Mouse (Mus musculus) forebrain, embryonic 11.5 days (tissue): ENCODE measurements at regions not wholly inside any gene's neighbourhood (a gene's known extent, or its start where the extent isn't known, plus 50 kb on each side); places are given as distances from the start of the nearest gene placed in this dataset.

ENCODE experiments used
- ATAC-seq: fragments of 200-750 bp; cut with Nextera tagmentation; replicated peaks from 2 replicates; pipeline ENCODE4 v1.8.0; 2017; ENCODE audit warnings: moderate TSS enrichment; ENCODE audit not compliant: low FRiP score
- DNase-seq: peaks from one replicate; pipeline ENCODE4 v3.0.0-alpha.2; 2017; ENCODE audit warnings: low spot score
- H3K27ac ChIP-seq: fragments of 300-500 bp; sonication (generic); 2 replicates; pipeline ENCODE4 v1.5.1; 2014; ENCODE audit warnings: low read depth, low read length
- H3K27me3 ChIP-seq: fragments of 300-500 bp; sonication (generic); 2 replicates; pipeline ENCODE4 v1.6.1; 2014; ENCODE audit warnings: mild to moderate bottlenecking, low read length, mixed read lengths; ENCODE audit not compliant: control insufficient read depth, insufficient read depth
- H3K36me3 ChIP-seq: fragments of 300-500 bp; sonication (generic); 2 replicates; pipeline ENCODE4 v1.6.1; 2014; ENCODE audit warnings: mild to moderate bottlenecking, low read length, moderate library complexity, mixed read lengths; ENCODE audit not compliant: control insufficient read depth, insufficient read depth
- H3K4me1 ChIP-seq: fragments of 300-500 bp; sonication (generic); replicated peaks from 2 replicates; pipeline ENCODE4 v1.6.1; 2014; ENCODE audit warnings: low read length, mixed read lengths; ENCODE audit not compliant: control insufficient read depth, insufficient read depth
- H3K4me2 ChIP-seq: fragments of 300-500 bp; sonication (generic); 2 replicates; pipeline ENCODE4 v1.6.1; 2014; ENCODE audit warnings: low read depth, mild to moderate bottlenecking, low read length, moderate library complexity, mixed read lengths; ENCODE audit not compliant: severe bottlenecking
- H3K4me3 ChIP-seq: fragments of 300-500 bp; sonication (generic); 2 replicates; pipeline ENCODE4 v1.5.1; 2014; ENCODE audit warnings: low read depth, low read length
- H3K9ac ChIP-seq: fragments of 300-500 bp; sonication (generic); 2 replicates; pipeline ENCODE4 v1.6.1; 2014; ENCODE audit warnings: low read length
- H3K9me3 ChIP-seq: fragments of 300-500 bp; sonication (generic); 2 replicates; pipeline ENCODE4 v1.6.1; 2016; ENCODE audit warnings: low read length, mixed read lengths; ENCODE audit not compliant: control insufficient read depth
- WGBS: fragments of 180-500 bp; shearing (Covaris S2); extraction: QIAGEN DNeasy Blood & Tissue Kit; methylation state at CpG from one replicate; pipeline ENCODE4 v1.1.7; 2014; 5-methylcytosine and 5-hydroxymethylcytosine counted together

DNA sequence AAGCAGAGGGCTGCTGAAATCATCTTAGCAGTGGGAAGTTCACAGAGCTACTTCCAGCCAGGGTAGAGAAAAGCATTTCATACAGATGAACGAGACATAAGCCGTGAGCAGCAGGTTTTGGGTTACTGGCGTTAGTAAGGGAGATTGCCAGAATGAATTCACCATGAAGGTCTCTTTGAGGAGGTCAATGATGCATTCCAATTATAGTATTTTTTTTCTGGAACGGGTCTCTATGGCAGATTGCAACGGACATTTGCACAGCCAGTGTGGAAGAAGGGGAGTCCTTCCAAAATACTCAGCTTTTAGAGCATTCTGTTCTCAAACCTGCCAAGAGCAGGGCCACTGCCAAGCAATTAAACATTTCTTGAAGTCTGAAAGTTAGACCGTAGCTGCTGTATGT is 201.4 kb upstream of the Luzp2 start:
- Histone ChIP-seq H3K4me3 (no peak overlapping the region), H3K4me2 (no peak overlapping the region), H3K36me3 (no peaks in the 10 kb centered on the region), H3K9me3 (no peaks in the 10 kb centered on the region), H3K27ac (no peak overlapping the region), H3K9ac (no peak overlapping the region), H3K4me1 (no peaks in the 10 kb centered on the region), H3K27me3 (no peaks in the 10 kb centered on the region)
- WGBS, result 75% methylated on average over 6 of the region's 6 CpGs
- no peak for ATAC-seq
- no peak for DNase-seq

DNA sequence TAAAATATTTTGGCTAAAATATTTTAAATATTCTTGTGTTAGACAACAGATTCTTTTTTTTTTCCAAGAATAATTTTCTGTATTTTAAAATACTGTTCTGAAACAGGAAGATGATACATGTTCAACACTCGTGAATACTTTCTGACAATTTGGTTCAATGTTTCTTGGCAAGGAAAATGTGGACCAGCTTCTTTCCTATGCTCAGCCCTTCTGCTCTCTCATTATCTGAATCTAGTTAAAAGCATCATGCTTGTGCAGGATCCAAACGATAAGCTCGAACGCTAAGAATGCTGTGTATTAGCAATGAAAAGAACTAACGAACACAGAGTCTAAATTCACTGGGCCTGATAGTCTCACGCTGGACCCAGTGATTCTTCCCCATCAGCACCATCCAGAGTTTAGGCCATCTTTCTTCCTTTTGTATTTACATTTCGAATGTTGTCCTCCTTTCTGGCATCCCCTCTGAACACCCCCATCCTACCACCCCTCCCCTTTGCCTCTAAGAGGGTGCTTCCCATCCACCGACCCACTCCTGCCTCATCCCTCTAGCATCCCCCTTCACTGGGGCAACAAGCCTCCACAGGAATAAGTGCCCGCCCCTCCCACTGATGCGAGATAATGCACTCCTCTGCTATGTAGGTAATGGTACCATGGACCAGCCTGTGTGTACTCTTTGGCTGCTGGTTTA is 200.8 kb upstream of the Luzp2 start:
- Histone ChIP-seq H3K4me2 (no peak overlapping the region), H3K4me1 (no peaks in the 10 kb centered on the region), H3K9ac (no peak overlapping the region), H3K9me3 (no peaks in the 10 kb centered on the region), H3K27me3 (no peaks in the 10 kb centered on the region), H3K36me3 (no peaks in the 10 kb centered on the region), H3K4me3 (no peak overlapping the region), H3K27ac (no peak overlapping the region)
- WGBS, result 83% methylated on average over 10 of the region's 10 CpGs
- ATAC-seq (no peak), DNase-seq (no peak)

DNA sequence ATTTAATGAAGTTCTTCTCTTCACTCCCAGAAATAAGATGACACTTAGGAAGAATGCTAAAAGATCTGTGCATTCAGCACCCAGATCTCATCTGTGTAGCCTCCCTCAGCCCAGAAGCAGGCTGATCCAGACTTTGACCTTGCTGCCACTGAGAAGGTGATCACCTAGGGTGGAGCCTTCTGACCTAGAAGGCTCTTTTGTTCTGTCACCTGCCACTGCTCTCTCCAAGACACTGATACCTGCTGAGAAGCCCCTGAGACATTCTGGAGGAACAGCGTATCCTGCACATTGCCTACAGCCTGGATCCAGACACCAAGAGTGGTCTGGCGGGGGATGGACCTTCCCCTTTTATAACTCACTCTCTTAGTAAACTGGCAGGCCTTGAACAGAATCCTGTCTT is 190.0 kb upstream of the Luzp2 start:
- H3K4me2 ChIP-seq, result no peak overlapping the region
- H3K36me3 ChIP-seq, result no peaks in the 10 kb centered on the region
- no peaks in the 10 kb centered on the region for H3K27me3 ChIP-seq
- no peaks in the 10 kb centered on the region for H3K4me1 ChIP-seq
- no peak overlapping the region for H3K27ac ChIP-seq
- no peak overlapping the region for H3K4me3 ChIP-seq
- H3K9ac ChIP-seq, result no peak overlapping the region
- no peak for ATAC-seq
- no peak for DNase-seq
- 93% methylated on average over 2 of the region's 2 CpGs for WGBS
- no peaks in the 10 kb centered on the region for H3K9me3 ChIP-seq

DNA sequence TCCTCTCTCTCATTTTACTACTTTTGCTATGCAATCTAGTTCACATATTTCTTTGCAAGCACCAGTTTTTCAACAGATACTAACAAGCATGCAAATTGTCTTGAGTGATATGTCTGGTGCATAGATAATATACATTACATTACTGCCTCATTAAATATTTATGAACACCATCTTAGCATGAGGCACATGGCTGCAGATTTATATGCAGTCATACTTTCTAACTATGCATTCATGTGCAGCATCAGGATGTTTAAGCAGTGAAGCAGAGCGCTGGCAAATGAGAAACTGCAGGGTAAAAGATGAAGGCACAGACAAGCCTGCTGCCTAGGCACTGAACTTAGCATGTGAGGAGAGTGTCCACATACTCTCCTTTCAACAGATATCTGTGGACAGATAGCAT is 186.3 kb upstream of the Luzp2 start:
- Histone ChIP-seq H3K27me3 (no peaks in the 10 kb centered on the region), H3K4me2 (no peak overlapping the region), H3K4me1 (no peaks in the 10 kb centered on the region), H3K9me3 (no peaks in the 10 kb centered on the region), H3K9ac (no peak overlapping the region), H3K4me3 (no peak overlapping the region), H3K27ac (no peak overlapping the region), H3K36me3 (no peaks in the 10 kb centered on the region)
- ATAC-seq (no peak), DNase-seq (no peak)
- WGBS, result 68% methylated on average over 1 of the region's 1 CpGs
